Mouse (Mus musculus) gonadal fat pad, adult 2 months (tissue): ENCODE data around the gene Epha5. TPM values are rescaled to one million over a fixed set of nuclear protein-coding genes. Genes with fewer than 3 reads are reported as not detected.

Source experiments
- DNase-seq: peaks from one replicate; pipeline ENCODE4 v3.0.0-alpha.2; 2012; ENCODE audit warnings: low read depth
- polyA plus RNA-seq: library from polyadenylated mRNA; depleted of rRNA; stranded (reverse); fragments of >200 nt; gene quantifications from 2 replicates; pipeline ENCODE4 v1.2.3, GENCODE M21; 2012

The Epha5 gene
- polyA plus RNA-seq, 1 experiment: not detected

- DNase-seq: no peak
Observed at GRCm38 (mm10) chr5:84313619-84314018, 103.6 kb downstream of the Epha5 start.

DNA sequence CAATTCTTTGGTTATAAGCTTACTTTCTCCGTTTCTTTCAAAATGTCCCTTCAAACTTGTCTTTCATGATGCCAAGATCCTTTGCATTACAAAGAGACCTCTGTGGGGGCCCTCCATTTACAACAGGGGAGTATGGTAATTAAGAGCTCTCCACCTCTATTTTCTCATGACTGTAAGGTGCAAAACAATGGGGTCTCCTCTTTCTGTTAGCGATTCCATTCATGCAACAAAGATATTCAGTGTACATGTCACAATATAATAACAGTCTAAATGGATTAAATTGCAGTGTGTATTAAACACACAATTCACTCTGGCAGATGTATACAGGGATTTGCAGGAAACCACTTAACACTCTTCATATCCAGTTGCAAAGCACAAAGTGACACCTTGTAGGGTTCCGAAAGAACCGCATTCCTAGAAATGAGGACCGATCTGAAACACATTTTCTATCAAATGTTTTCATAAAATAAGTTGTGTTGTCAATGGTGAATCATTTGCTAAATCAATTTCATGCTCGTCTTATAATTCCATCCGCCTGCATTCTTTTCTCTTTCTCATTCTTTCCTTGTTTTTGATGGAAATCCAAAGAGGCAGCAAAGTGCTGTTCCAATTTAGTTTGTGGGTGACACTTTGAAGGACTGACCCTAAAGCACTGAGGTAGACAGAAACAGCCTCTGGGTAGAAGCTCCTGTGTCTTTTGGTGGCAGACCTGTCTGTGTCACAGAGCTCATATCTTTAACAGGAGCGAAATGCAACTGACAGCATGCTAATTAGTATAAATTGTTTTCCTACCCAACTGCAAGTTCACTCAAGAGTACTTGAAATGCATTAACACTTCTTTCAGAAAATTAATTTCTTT lies 118.1 kb downstream of the Epha5 start:
- DNase-seq: no peak

DNA sequence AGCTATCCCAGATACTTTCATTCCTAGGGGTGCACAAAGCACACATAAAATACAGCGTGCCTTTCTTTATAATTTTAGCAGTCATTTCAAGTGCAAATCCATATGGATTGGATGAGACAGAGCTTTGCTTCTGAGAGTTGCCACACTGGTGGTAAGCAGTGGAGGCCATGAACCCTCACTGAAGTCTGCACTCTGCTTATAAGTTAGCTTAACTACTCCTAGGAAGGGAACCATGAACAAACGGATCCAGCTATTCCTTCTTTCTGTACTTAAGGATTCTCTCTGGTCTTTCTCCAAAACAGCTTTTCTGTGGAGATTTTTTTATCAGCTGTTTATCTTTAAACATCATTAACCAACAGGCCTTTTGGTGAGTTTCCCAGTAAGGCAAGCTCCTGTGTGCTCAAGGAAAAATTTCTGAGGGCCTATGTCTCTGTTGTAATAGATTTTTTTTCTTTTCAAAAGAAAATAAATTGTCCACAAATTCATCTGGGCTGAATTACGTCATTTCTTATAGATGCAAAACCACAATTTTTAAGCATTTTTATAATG lies 127.7 kb downstream of the Epha5 start:
- no peak for DNase-seq

- no peak for DNase-seq
Observed at GRCm38 (mm10) chr5:84281290-84282017, 135.7 kb downstream of the Epha5 start.

DNA sequence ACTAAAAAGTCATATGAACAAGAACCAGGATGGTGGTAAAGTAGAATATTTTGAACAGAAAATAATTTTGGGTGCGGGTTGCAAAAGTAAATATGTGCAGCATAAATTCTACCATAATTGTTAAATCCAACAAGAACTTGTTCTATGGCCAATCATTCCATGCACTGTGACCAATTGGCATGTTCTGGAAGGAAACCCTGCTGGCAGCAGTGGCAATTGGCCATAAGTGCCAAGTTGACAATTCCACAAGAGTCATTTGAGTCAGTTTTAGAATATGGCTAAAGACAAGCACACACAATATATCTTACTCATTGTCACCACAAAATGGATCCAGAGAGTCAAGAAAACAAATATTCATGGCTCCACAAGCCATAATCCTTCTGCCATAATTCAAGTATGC lies 140.2 kb downstream of the Epha5 start:
- DNase-seq: no peak

GRCm38 (mm10) chr5:84265407-84265806 lies 151.8 kb downstream of the Epha5 start:
- DNase-seq: no peak

DNA sequence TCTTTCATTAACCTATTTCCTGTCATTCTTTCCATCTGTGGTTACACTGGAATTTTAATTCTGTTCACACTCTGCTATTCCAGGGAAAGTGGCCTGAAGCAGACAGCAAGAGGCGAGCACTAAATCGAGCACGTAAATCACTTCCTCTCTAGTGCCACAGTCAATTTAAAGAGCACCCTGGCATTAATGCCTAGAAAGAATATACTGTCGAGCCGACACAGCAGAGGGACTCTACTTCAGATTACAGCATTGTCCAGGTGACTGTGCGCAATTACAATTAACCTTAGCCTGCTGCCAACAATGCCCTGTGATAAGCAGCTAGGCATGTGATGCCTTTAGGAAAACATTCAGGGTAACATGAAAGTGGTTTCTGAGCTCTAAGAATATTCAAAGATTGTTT lies 153.2 kb downstream of the Epha5 start:
- no peak for DNase-seq

DNA sequence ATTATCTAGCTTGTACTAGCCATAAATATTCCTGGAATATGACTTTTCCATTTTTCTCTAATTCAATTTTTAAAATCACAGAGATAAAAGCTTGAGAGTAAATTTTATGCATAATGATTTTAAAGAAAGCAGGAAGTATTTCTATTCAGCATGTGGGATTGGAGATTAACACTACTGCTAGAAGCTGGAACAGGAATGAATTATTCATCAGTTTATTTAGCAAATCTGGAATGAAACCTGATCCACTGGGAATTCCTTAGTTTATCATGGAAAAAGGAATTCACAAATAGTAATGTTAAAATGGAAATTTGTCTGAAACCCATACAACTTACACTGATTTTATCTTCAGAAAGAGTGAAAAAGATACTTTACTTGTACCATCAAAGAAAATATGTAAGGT lies 187.2 kb downstream of the Epha5 start:
- no peak for DNase-seq

- DNase-seq: no peak
Observed at GRCm38 (mm10) chr5:84208609-84209008, 208.6 kb downstream of the Epha5 start.

- DNase-seq: no peak
Observed at GRCm38 (mm10) chr5:84193348-84193747, 223.8 kb downstream of the Epha5 start.

GRCm38 (mm10) chr5:84184189-84184588 lies 233.0 kb downstream of the Epha5 start:
- DNase-seq: no peak

- DNase-seq: no peak
Observed at GRCm38 (mm10) chr5:84153095-84153494, 264.1 kb downstream of the Epha5 start.

DNA sequence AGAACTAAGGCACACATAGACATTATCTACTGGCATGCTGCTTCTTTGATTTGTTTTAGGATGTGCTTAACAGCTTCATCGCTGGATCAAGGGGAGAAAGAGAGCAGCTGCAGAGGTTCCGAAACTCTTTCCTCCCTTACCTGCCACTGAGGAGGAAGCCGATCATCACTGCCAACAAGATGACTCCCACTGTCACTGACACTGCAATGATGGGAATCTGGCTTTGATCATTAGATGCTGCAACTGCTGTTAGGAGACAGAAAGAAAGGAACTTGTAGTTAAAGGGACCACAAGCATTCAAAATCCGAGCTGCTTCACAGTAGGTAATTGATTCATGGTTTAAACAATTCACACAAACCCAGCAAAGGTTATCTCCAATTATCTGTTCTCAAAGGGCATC lies 275.0 kb downstream of the Epha5 start:
- DNase-seq: no peak

DNA sequence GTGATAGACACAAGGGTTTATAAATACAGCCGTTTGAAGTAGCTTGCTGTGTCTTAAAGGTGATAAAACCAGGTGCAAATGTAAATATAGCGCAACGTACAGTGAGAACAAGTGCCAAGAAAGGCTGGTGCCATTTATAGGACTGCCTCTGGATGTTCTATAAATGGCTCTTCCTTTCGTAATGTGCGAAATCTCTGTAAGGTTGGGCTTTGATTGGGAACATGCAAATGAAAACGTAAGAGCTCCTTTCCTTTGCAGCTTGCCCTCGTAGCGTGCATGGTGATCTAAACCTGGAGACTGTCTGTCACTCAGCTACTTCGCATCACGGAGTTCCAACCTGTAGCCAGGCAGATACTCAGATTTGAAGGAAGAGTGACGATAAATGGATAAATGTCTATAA lies 321.2 kb downstream of the Epha5 start:
- DNase-seq: no peak

GRCm38 (mm10) chr5:84081321-84081720 lies 335.9 kb downstream of the Epha5 start:
- no peak for DNase-seq

- no peak for DNase-seq
Observed at GRCm38 (mm10) chr5:84070976-84071375, 346.2 kb downstream of the Epha5 start.

DNA sequence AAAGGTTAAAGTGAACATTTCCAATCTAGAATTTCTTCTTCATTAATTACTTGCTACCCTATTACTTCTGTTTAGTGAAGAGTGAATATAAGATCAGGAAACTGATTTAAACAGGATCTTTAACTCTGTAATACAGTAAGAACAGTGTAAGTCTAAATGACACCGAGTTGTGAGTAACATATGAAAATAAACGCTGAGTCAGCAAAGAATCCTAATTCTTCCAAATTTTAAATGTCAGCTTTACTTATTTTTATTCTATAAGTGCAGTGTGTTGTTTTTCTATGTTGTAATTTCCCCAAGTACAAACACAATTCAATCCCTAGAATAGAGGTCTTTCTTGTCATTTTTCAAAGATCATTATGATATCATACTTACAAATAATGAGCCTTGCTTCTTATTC lies 363.3 kb downstream of the Epha5 start:
- DNase-seq: no peak

DNA sequence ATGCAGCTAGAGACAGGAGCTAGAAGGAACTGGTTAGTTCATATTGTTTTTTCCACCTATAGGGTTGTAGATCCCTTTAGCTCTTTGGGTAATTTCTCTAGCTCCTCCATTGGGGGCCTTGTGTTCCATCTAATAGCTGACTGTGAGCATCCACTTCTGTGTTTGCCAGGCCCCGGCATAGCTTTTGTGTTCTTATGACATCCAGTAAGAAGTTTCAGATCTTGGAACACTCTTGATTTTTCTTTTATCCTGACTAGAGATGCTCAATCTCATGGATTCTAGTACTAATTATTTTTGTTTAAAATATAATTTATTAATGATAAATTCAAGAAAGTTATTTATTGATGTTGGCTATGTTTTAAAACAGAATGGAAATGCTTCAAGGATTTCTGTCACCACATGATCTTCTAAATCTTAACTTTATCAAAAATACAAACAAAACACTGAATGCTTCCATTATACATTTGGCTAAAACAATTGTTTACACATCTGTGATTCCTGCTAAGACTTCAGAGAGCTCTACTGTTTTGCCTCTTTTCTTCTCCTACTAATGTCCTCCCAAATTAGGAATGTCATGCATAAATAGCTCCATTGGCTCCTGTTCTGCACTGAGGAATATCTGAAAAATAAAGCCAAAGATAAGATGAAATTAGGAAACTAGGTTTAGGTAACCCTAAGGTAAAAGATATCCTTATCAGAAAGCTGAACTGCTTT lies 379.8 kb downstream of the Epha5 start:
- DNase-seq: no peak
